Mouse (Mus musculus): Measurements from ENCODE around the gene Slc2a9.

DNA sequence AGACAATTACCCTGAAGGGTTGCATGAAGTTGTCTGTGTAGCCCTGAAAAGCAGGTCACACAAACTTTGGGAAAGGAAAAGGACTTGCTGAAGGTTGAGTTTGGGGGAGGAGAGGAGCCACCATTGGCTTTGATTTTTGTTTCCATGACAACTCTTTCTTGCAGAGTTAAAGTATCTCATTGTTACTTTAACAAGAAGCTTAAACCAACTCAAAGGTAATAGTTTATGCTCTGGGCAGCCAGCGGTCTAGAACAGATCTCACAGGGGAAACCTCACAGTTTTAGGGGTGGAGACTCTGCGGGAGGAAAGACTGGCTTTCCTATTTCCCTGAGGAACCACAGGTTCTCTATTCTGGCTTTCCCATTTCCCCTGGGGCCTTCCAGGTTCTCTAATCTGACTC, 114.1 kb downstream of the Slc2a9 start:
- TF ChIP-seq CHD2 (IDR thresholded peaks at IDR 0.05; ENCODE audit: low read length) (no peak), POLR2A (IDR thresholded peaks at IDR 0.05; ENCODE audit: low read depth, low read length) (no peak), CTCF (conservative IDR thresholded peaks at IDR 0.05 in 1 of 2, IDR thresholded peaks at IDR 0.05 in 1 of 2; ENCODE audit: low read depth in 2 of 2, low read length in 2 of 2) (no peak), MYC (IDR thresholded peaks at IDR 0.05; ENCODE audit: low read depth, low read length) (no peak), NELFE (IDR thresholded peaks at IDR 0.05; ENCODE audit: low read depth, low read length) (no peak), EP300 (IDR thresholded peaks at IDR 0.05; ENCODE audit: low read length) (no peak), USF1 (IDR thresholded peaks at IDR 0.05; ENCODE audit: low read depth, low read length) (no peak), RCOR1 (conservative IDR thresholded peaks at IDR 0.05; ENCODE audit: low read depth, low read length) (no peak), MAX (IDR thresholded peaks at IDR 0.05; ENCODE audit: low read length) (no peak)

Data from CH12.LX (cell line).